Mouse (Mus musculus): Measurements from ENCODE around the gene Myzap. TPM values are rescaled to one million over a fixed set of nuclear protein-coding genes. Genes with fewer than 3 reads are reported as not detected.

Myzap gene
- polyA plus RNA-seq, 1 experiment = 0.07 TPM

DNA sequence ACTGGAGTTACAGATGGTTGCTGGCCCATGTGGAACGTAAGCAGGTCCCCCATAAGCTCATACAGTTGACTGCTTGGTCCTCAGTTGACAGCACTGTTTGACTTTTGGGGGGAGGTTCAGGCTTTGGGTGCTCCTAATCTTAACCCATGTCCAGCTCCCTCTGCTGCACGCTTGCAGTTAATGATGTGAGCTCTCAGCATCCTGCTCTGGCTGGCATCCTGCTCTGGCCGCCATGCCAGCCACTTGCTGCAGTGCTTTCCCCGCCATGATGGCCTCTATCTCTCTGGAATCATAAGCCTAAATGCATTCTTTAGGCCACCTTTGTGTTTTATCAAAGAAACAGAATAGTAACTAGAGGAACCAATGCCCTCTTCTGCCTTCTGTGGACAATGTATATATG is 116.6 kb downstream of the Myzap start:
- H3K4me3 ChIP-seq (replicated peaks) = no peak overlapping the region
- H3K9me3 ChIP-seq = peaks cover 5% of the 10 kb centered on the region
- H3K4me1 ChIP-seq = no peaks in the 10 kb centered on the region; the same call in 1 of the 2 replicates
- H3K27me3 ChIP-seq (replicated peaks) = no peaks in the 10 kb centered on the region
- no peak for TF ChIP-seq FLI1 (IDR thresholded peaks at IDR 0.05; ENCODE audit: low read length)
- H3K36me3 ChIP-seq (replicated peaks; ENCODE audit: low read length) = peaks cover 61% of the 10 kb centered on the region

GRCm38 (mm10) chr9:71467434-71467833 is 124.7 kb downstream of the Myzap start:
- peaks cover 7% of the 10 kb centered on the region for H3K27me3 ChIP-seq (replicated peaks)
- no peaks in the 10 kb centered on the region for H3K36me3 ChIP-seq (replicated peaks; ENCODE audit: low read length)
- TF ChIP-seq FLI1 (IDR thresholded peaks at IDR 0.05; ENCODE audit: low read length) (no peak), GATA1 (IDR thresholded peaks at IDR 0.05; ENCODE audit: borderline replicate concordance, low read length) (no peak)
- H3K4me3 ChIP-seq (replicated peaks) = no peak overlapping the region
- H3K9me3 ChIP-seq = peaks cover 16% of the 10 kb centered on the region
- no peaks in the 10 kb centered on the region for H3K4me1 ChIP-seq

GRCm38 (mm10) chr9:71466111-71466510 is 126.0 kb downstream of the Myzap start:
- H3K4me1 ChIP-seq = no peaks in the 10 kb centered on the region
- peaks cover 13% of the 10 kb centered on the region for H3K9me3 ChIP-seq
- H3K4me3 ChIP-seq (replicated peaks) = no peak overlapping the region
- no peaks in the 10 kb centered on the region for H3K36me3 ChIP-seq (replicated peaks; ENCODE audit: low read length)
- TF ChIP-seq GATA1 (IDR thresholded peaks at IDR 0.05; ENCODE audit: borderline replicate concordance, low read length) (no peak), FLI1 (IDR thresholded peaks at IDR 0.05; ENCODE audit: low read length) (no peak)
- peaks cover 12% of the 10 kb centered on the region for H3K27me3 ChIP-seq (replicated peaks)

- Histone ChIP-seq H3K4me3 (replicated peaks) (no peak overlapping the region), H3K4me1 (no peaks in the 10 kb centered on the region), H3K27me3 (replicated peaks) (peaks cover 13% of the 10 kb centered on the region), H3K36me3 (replicated peaks; ENCODE audit: low read length) (no peaks in the 10 kb centered on the region), H3K9me3 (no peaks in the 10 kb centered on the region)
- TF ChIP-seq GATA1 (IDR thresholded peaks at IDR 0.05; ENCODE audit: borderline replicate concordance, low read length) = no peak
- no peak for TF ChIP-seq FLI1 (IDR thresholded peaks at IDR 0.05; ENCODE audit: low read length)
Observed at GRCm38 (mm10) chr9:71463072-71463667, 129.0 kb downstream of the Myzap start.

GRCm38 (mm10) chr9:71456738-71457137 is 135.4 kb downstream of the Myzap start:
- H3K4me3 ChIP-seq (replicated peaks) = no peak overlapping the region
- no peak for TF ChIP-seq GATA1 (IDR thresholded peaks at IDR 0.05; ENCODE audit: borderline replicate concordance, low read length)
- no peak for TF ChIP-seq FLI1 (IDR thresholded peaks at IDR 0.05; ENCODE audit: low read length)
- H3K27me3 ChIP-seq (replicated peaks) = peaks cover 37% of the 10 kb centered on the region
- no peaks in the 10 kb centered on the region for H3K36me3 ChIP-seq (replicated peaks; ENCODE audit: low read length)
- H3K4me1 ChIP-seq = peaks cover 15% of the 10 kb centered on the region
- no peaks in the 10 kb centered on the region for H3K9me3 ChIP-seq

Other genes starting within 250 kb of the Myzap start
- gene Polr2m, start 106.4 kb downstream of the Myzap start, polyA plus RNA-seq (2012; ENCODE audit: insufficient read depth, low replicate concordance) = 132 and 217 TPM in 2 replicates
- 0.04 TPM in 1 of 2 replicates, not detected in the other for gene Cgnl1, start 179.2 kb upstream of the Myzap start, polyA plus RNA-seq (2012; ENCODE audit: insufficient read depth, low replicate concordance)